Mouse (Mus musculus): Measurements from ENCODE around the gene Hoxa6.

The Hoxa6 gene

GRCm38 (mm10) chr6:52200073-52200750 is 8.3 kb downstream of the Hoxa6 start:
- DNase-seq (ENCODE audit: low read depth), result no peak

GRCm38 (mm10) chr6:52197271-52197670 is 11.3 kb downstream of the Hoxa6 start:
- DNase-seq (ENCODE audit: low read depth), result no peak

- DNase-seq (ENCODE audit: low read depth), result no peak
Observed at GRCm38 (mm10) chr6:52196811-52197210, 11.7 kb downstream of the Hoxa6 start.

- DNase-seq (ENCODE audit: low read depth), result no peak
Observed at GRCm38 (mm10) chr6:52194690-52195089, 13.8 kb downstream of the Hoxa6 start.

- no peak for DNase-seq (ENCODE audit: low read depth)
Observed at GRCm38 (mm10) chr6:52191860-52192550, 16.5 kb downstream of the Hoxa6 start.

GRCm38 (mm10) chr6:52190906-52191810 is 17.4 kb downstream of the Hoxa6 start, which contains the start of gene Hoxa4:
Gene Hoxa4 (minus strand): TSS chr6:52191753.
- DNase-seq (ENCODE audit: low read depth), result no peak

GRCm38 (mm10) chr6:52190410-52190809 is 18.1 kb downstream of the Hoxa6 start:
- DNase-seq (ENCODE audit: low read depth), result no peak

- DNase-seq (ENCODE audit: low read depth), result no peak
Observed at GRCm38 (mm10) chr6:52189909-52190308, 18.6 kb downstream of the Hoxa6 start.

- DNase-seq (ENCODE audit: low read depth), result no peak
Observed at GRCm38 (mm10) chr6:52189172-52189591, 19.3 kb downstream of the Hoxa6 start.

- DNase-seq (ENCODE audit: low read depth), result no peak
Observed at GRCm38 (mm10) chr6:52186500-52186899, 22.0 kb downstream of the Hoxa6 start.

GRCm38 (mm10) chr6:52185834-52186233 is 22.7 kb downstream of the Hoxa6 start:
- no peak for DNase-seq (ENCODE audit: low read depth)

- DNase-seq (ENCODE audit: low read depth), result no peak
Observed at GRCm38 (mm10) chr6:52185222-52185621, 23.3 kb downstream of the Hoxa6 start.

- DNase-seq (ENCODE audit: low read depth), result no peak
Observed at GRCm38 (mm10) chr6:52184668-52185067, 23.9 kb downstream of the Hoxa6 start.

GRCm38 (mm10) chr6:52183311-52184080 is 25.0 kb downstream of the Hoxa6 start:
- no peak for DNase-seq (ENCODE audit: low read depth)

GRCm38 (mm10) chr6:52182793-52183192 is 25.7 kb downstream of the Hoxa6 start:
- DNase-seq (ENCODE audit: low read depth), result no peak

GRCm38 (mm10) chr6:52182030-52182429 is 26.5 kb downstream of the Hoxa6 start:
- DNase-seq (ENCODE audit: low read depth), result no peak

- DNase-seq (ENCODE audit: low read depth), result no peak
Observed at GRCm38 (mm10) chr6:52180726-52181125, 27.8 kb downstream of the Hoxa6 start.

- no peak for DNase-seq (ENCODE audit: low read depth)
Observed at GRCm38 (mm10) chr6:52180213-52180710, 28.3 kb downstream of the Hoxa6 start.

- DNase-seq (ENCODE audit: low read depth), result no peak
Observed at GRCm38 (mm10) chr6:52179690-52180089, 28.8 kb downstream of the Hoxa6 start.

- no peak for DNase-seq (ENCODE audit: low read depth)
Observed at GRCm38 (mm10) chr6:52178918-52179665, 29.4 kb downstream of the Hoxa6 start.

GRCm38 (mm10) chr6:52177806-52178205 is 30.7 kb downstream of the Hoxa6 start:
- DNase-seq (ENCODE audit: low read depth), result no peak

All from c-Kit-positive CD71-positive TER-119-negative erythroid progenitor cells, embryonic 14.5 days (primary cell).